Mouse (Mus musculus): ENCODE measurements around the gene Ctnnd2.

- TF ChIP-seq CTCF (IDR thresholded peaks at IDR 0.05; ENCODE audit: control insufficient read depth, insufficient read depth, low read length) (no peak), POLR2A (IDR thresholded peaks at IDR 0.05; ENCODE audit: borderline replicate concordance, control insufficient read depth, low read depth, low read length) (no peak)
These were observed 210.9 kb downstream of the Ctnnd2 start for GRCm38 (mm10) chr15:30383075-30383842.
